ENCODE assay signal across 13 mouse cellular contexts in the genomic region with DNA sequence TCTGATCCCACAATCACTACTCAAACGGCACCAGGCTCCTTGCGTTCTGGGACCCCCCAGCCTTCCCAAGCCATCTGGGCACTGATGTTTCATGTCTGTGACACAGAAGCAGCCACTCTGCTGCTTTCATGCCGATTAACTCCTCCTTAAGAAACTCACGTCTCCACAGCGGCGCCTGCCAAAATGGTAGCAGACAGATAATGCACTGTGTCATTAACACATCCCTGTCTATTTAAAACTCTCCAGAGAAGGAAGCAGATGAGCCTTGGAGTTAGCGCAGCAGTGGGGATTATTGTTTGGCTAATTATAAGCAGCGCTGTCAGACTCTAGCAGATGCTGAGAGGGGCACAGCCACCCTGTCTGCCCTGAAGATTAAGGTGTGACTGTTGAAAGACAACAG.
DNase-seq lines count a peak whose midpoint lies in the region; ATAC-seq lines count a peak whose summit lies in the region.
"Had no signal": no experiment of that assay in that cellular context is flagged by ENCODE, and none has a peak within 500 bp of the region (broad histone marks: within the 10 kb centered on the region; RNA-seq: fewer than 3 reads in every experiment).

No protein-coding gene starts in this region.

- peaks cover 38% of the 10 kb centered on the region for H3K4me1 ChIP-seq in forebrain, embryonic 16.5 days (replicated peaks; ENCODE audit: control insufficient read depth, insufficient read depth, low read length)
- peaks cover 28% of the 10 kb centered on the region for H3K4me1 ChIP-seq in neural tube, embryonic 13.5 days (replicated peaks)
- no peaks in the 10 kb centered on the region for H3K4me1 ChIP-seq in intestine, embryonic 16.5 days (ENCODE audit: control insufficient read depth, insufficient read depth, low read length)
- H3K4me1 ChIP-seq: liver, embryonic 12.5 days had no signal

- no peaks in the 10 kb centered on the region for H3K27me3 ChIP-seq in forebrain, embryonic 16.5 days (replicated peaks; ENCODE audit: control insufficient read depth, insufficient read depth, low read length)
- no peaks in the 10 kb centered on the region for H3K27me3 ChIP-seq in neural tube, embryonic 13.5 days
- no peaks in the 10 kb centered on the region for H3K27me3 ChIP-seq in intestine, embryonic 16.5 days (replicated peaks; ENCODE audit: control insufficient read depth, insufficient read depth, low read length)
- H3K27me3 ChIP-seq: liver, embryonic 12.5 days had no signal

- peak; percentile 63 for DNase-seq in brain, adult 2 months (ENCODE audit: low read depth, low spot score)
- peak; percentile 21 for DNase-seq in layer of hippocampus, adult 9-11 months
- no peak for DNase-seq in lung, postnatal 14 days
- DNase-seq in spleen, postnatal 10 days (ENCODE audit: low spot score in 2 of 2) = no peak
- no peak for DNase-seq in thymus, postnatal 0 days (ENCODE audit: low spot score)
- DNase-seq: embryo, embryonic 11 days; gastrocnemius, postnatal 10 days; kidney, postnatal 10 days; thymus, adult 2 months had no signal

- peak overlapping the region; percentile 38; the same call in 1 of the 2 replicates for H3K27ac ChIP-seq in forebrain, embryonic 16.5 days (ENCODE audit: low read length)
- 0 out of 2 replicates have a peak overlapping the region, but pooled peaks have one; percentile 39 for H3K27ac ChIP-seq in neural tube, embryonic 13.5 days (replicated peaks)
- H3K27ac ChIP-seq in intestine, embryonic 16.5 days (ENCODE audit: low read length) = no peak overlapping the region
- H3K27ac ChIP-seq: liver, embryonic 12.5 days had no signal

- peak overlapping the region; percentile 6 for H3K4me2 ChIP-seq in forebrain, embryonic 16.5 days (ENCODE audit: low read length)
- peak overlapping the region; percentile 11 for H3K4me2 ChIP-seq in neural tube, embryonic 13.5 days
- no peak overlapping the region for H3K4me2 ChIP-seq in intestine, embryonic 16.5 days (ENCODE audit: low read depth, low read length)
- H3K4me2 ChIP-seq: liver, embryonic 12.5 days had no signal

- no peak overlapping the region for H3K9ac ChIP-seq in forebrain, embryonic 16.5 days (replicated peaks; ENCODE audit: low read depth, low read length)
- no peak overlapping the region for H3K9ac ChIP-seq in neural tube, embryonic 13.5 days
- no peak overlapping the region for H3K9ac ChIP-seq in intestine, embryonic 16.5 days (ENCODE audit: low read depth, low read length)
- H3K9ac ChIP-seq: liver, embryonic 12.5 days had no signal

- H3K9me3 ChIP-seq in forebrain, embryonic 16.5 days (ENCODE audit: control insufficient read depth, low read length) = no peaks in the 10 kb centered on the region
- no peaks in the 10 kb centered on the region for H3K9me3 ChIP-seq in neural tube, embryonic 13.5 days
- no peaks in the 10 kb centered on the region for H3K9me3 ChIP-seq in intestine, embryonic 16.5 days (ENCODE audit: control insufficient read depth, low read length)
- H3K9me3 ChIP-seq: liver, embryonic 12.5 days had no signal

- H3K4me3 ChIP-seq in forebrain, embryonic 16.5 days (replicated peaks; ENCODE audit: low read length) = no peak overlapping the region
- H3K4me3 ChIP-seq in neural tube, embryonic 13.5 days = no peak overlapping the region
- H3K4me3 ChIP-seq in intestine, embryonic 16.5 days (ENCODE audit: low read length) = no peak overlapping the region
- H3K4me3 ChIP-seq: liver, embryonic 12.5 days had no signal

- WGBS in forebrain, embryonic 16.5 days = 24% methylated on average over 8 of the region's 8 CpGs
- WGBS in neural tube, embryonic 13.5 days = 28% methylated on average over 8 of the region's 8 CpGs
- 68% methylated on average over 8 of the region's 8 CpGs for WGBS in intestine, embryonic 16.5 days

- H3K36me3 ChIP-seq in forebrain, embryonic 16.5 days (ENCODE audit: control insufficient read depth, insufficient read depth) = no peaks in the 10 kb centered on the region
- H3K36me3 ChIP-seq in neural tube, embryonic 13.5 days = no peaks in the 10 kb centered on the region
- no peaks in the 10 kb centered on the region for H3K36me3 ChIP-seq in intestine, embryonic 16.5 days (ENCODE audit: control insufficient read depth, insufficient read depth, low read length)
- H3K36me3 ChIP-seq: liver, embryonic 12.5 days had no signal

- peak; percentile 57 for ATAC-seq in forebrain, embryonic 16.5 days
- peak; percentile 79 for ATAC-seq in neural tube, embryonic 13.5 days (ENCODE audit: low read depth)
- ATAC-seq in intestine, embryonic 16.5 days = no peak
- ATAC-seq: liver, embryonic 12.5 days had no signal

Comparison
In these comparisons a context has a peak if more than half of its experiments do, and no peak if none do; other contexts are left out.
1. DNase-seq: peak in brain, adult 2 months (single experiment) and layer of hippocampus, adult 9-11 months (single experiment); none in lung, postnatal 14 days (single experiment), spleen, postnatal 10 days (0 of 2) and thymus, postnatal 0 days (single experiment).